Comparison of ENCODE assay signal across 29 mouse cellular contexts in genomic region chr7:4830476-4830875, GRCm38 (mm10). TPM values are rescaled to one million over a fixed set of nuclear protein-coding genes. Genes with fewer than 3 reads are reported as not detected.
A peak's percentile ranks its signal among the peaks of the same experiment; 100 is the strongest.
DNase-seq lines count a peak whose midpoint lies in the region; ATAC-seq and TF ChIP-seq lines count a peak whose summit lies in the region.
"Had no signal": no experiment of that assay in that cellular context is flagged by ENCODE, and none has a peak within 500 bp of the region (broad histone marks: within the 10 kb centered on the region; RNA-seq: fewer than 3 reads in every experiment).

No protein-coding gene starts in this region.

- no peak for TF ChIP-seq EP300 in ES-Bruce4 (IDR thresholded peaks at IDR 0.05; ENCODE audit: insufficient read depth, low read depth, low read length)

- no peak overlapping the region for H3K9ac ChIP-seq in forebrain, embryonic 16.5 days (replicated peaks; ENCODE audit: low read depth, low read length)
- no peak overlapping the region for H3K9ac ChIP-seq in midbrain, embryonic 11.5 days (ENCODE audit: low read length)
- H3K9ac ChIP-seq in midbrain, postnatal 0 days (replicated peaks; ENCODE audit: low read length, poor library complexity, severe bottlenecking): no peak overlapping the region
- H3K9ac ChIP-seq in ES-Bruce4 (ENCODE audit: low read depth, poor library complexity, severe bottlenecking): no peak overlapping the region
- H3K9ac ChIP-seq in heart, embryonic 11.5 days (ENCODE audit: low read depth, low read length): no peak overlapping the region
- H3K9ac ChIP-seq: forebrain, embryonic 12.5 days; heart, embryonic 12.5 days; liver, embryonic 12.5 days; liver, postnatal 0 days had no signal

- peaks cover 10% of the 10 kb centered on the region; the same call in 1 of the 2 replicates for H3K4me1 ChIP-seq in forebrain, embryonic 10.5 days
- H3K4me1 ChIP-seq in forebrain, embryonic 16.5 days (replicated peaks; ENCODE audit: control insufficient read depth, insufficient read depth, low read length): no peaks in the 10 kb centered on the region
- H3K4me1 ChIP-seq in midbrain, embryonic 11.5 days (ENCODE audit: control insufficient read depth, insufficient read depth, low read length): no peaks in the 10 kb centered on the region
- no peaks in the 10 kb centered on the region for H3K4me1 ChIP-seq in midbrain, postnatal 0 days (ENCODE audit: insufficient read depth, low read length)
- H3K4me1 ChIP-seq in ES-Bruce4 (ENCODE audit: control insufficient read depth, insufficient read depth, low read length): peaks cover 3% of the 10 kb centered on the region
- H3K4me1 ChIP-seq in limb, embryonic 10.5 days: no peaks in the 10 kb centered on the region
- no peaks in the 10 kb centered on the region for H3K4me1 ChIP-seq in heart, embryonic 11.5 days (ENCODE audit: control insufficient read depth, insufficient read depth, low read length)
- H3K4me1 ChIP-seq: forebrain, embryonic 12.5 days; heart, embryonic 12.5 days; liver, embryonic 12.5 days had no signal

- H3K4me3 ChIP-seq in forebrain, embryonic 10.5 days: no peak overlapping the region
- no peak overlapping the region for H3K4me3 ChIP-seq in forebrain, embryonic 16.5 days (replicated peaks; ENCODE audit: low read length)
- H3K4me3 ChIP-seq in midbrain, embryonic 11.5 days (ENCODE audit: low read depth, low read length): no peak overlapping the region
- no peak overlapping the region for H3K4me3 ChIP-seq in midbrain, postnatal 0 days (ENCODE audit: low read depth, low read length)
- peak overlapping the region; percentile 11; the same call in 1 of the 2 replicates for H3K4me3 ChIP-seq in ES-Bruce4 (ENCODE audit: low read depth, low read length)
- no peak overlapping the region for H3K4me3 ChIP-seq in limb, embryonic 10.5 days
- no peak overlapping the region for H3K4me3 ChIP-seq in left cerebral cortex, adult 2 months
- H3K4me3 ChIP-seq in heart, embryonic 11.5 days (ENCODE audit: low read depth, low read length): no peak overlapping the region
- H3K4me3 ChIP-seq: erythroblast, embryonic 14.5 days; forebrain, embryonic 12.5 days; heart, embryonic 12.5 days; liver, embryonic 12.5 days had no signal

- intact Hi-C loops in left cerebral cortex, adult 2 months (cut with DNase I): no loop called here

- TF ChIP-seq POLR2A in ES-Bruce4 (IDR thresholded peaks at IDR 0.05; ENCODE audit: insufficient read depth, low read length): no peak

- H3K36me3 ChIP-seq in forebrain, embryonic 10.5 days (replicated peaks): no peaks in the 10 kb centered on the region
- peaks cover 5% of the 10 kb centered on the region; the same call in 1 of the 2 replicates for H3K36me3 ChIP-seq in forebrain, embryonic 16.5 days (ENCODE audit: control insufficient read depth, insufficient read depth)
- H3K36me3 ChIP-seq in midbrain, embryonic 11.5 days (ENCODE audit: control insufficient read depth, insufficient read depth, low read length): no peaks in the 10 kb centered on the region
- H3K36me3 ChIP-seq in midbrain, postnatal 0 days (ENCODE audit: insufficient read depth, low read length): peaks cover 30% of the 10 kb centered on the region
- H3K36me3 ChIP-seq in ES-Bruce4 (ENCODE audit: control insufficient read depth, insufficient read depth, low read length, poor library complexity, severe bottlenecking): no peaks in the 10 kb centered on the region
- no peaks in the 10 kb centered on the region for H3K36me3 ChIP-seq in limb, embryonic 10.5 days
- no peaks in the 10 kb centered on the region for H3K36me3 ChIP-seq in heart, embryonic 11.5 days (ENCODE audit: control insufficient read depth, insufficient read depth, low read length)
- H3K36me3 ChIP-seq: heart, embryonic 12.5 days; liver, embryonic 12.5 days had no signal

- H3K9me3 ChIP-seq in forebrain, embryonic 10.5 days: no peaks in the 10 kb centered on the region
- H3K9me3 ChIP-seq in forebrain, embryonic 16.5 days (ENCODE audit: control insufficient read depth, low read length): no peaks in the 10 kb centered on the region
- no peaks in the 10 kb centered on the region for H3K9me3 ChIP-seq in midbrain, embryonic 11.5 days (ENCODE audit: control insufficient read depth, low read length)
- no peaks in the 10 kb centered on the region for H3K9me3 ChIP-seq in midbrain, postnatal 0 days (ENCODE audit: low read length)
- H3K9me3 ChIP-seq in ES-Bruce4 (replicated peaks; ENCODE audit: control insufficient read depth, insufficient read depth, low read length, poor library complexity, severe bottlenecking): no peaks in the 10 kb centered on the region
- no peaks in the 10 kb centered on the region for H3K9me3 ChIP-seq in limb, embryonic 10.5 days (replicated peaks)
- H3K9me3 ChIP-seq in heart, embryonic 11.5 days (replicated peaks; ENCODE audit: control insufficient read depth, low read length): no peaks in the 10 kb centered on the region
- H3K9me3 ChIP-seq: forebrain, embryonic 12.5 days; heart, embryonic 12.5 days; liver, embryonic 12.5 days had no signal

- no peak for TF ChIP-seq CTCF in midbrain, postnatal 0 days (IDR thresholded peaks at IDR 0.05)
- TF ChIP-seq CTCF in ES-Bruce4 (IDR thresholded peaks at IDR 0.05; ENCODE audit: low read depth, low read length): no peak
- no peak for TF ChIP-seq CTCF in left cerebral cortex, adult 2 months (IDR thresholded peaks at IDR 0.05)

- 8% methylated on average over 12 of the region's 12 CpGs for WGBS in forebrain, embryonic 10.5 days
- WGBS in forebrain, embryonic 16.5 days: 12% methylated on average over 12 of the region's 12 CpGs
- WGBS in midbrain, embryonic 11.5 days: 11% methylated on average over 12 of the region's 12 CpGs
- WGBS in midbrain, postnatal 0 days: 11% methylated on average over 12 of the region's 12 CpGs
- WGBS in limb, embryonic 10.5 days: 4% methylated on average over 12 of the region's 12 CpGs
- WGBS in heart, embryonic 11.5 days (ENCODE audit: insufficient replicate concordance): 5% methylated on average over 12 of the region's 12 CpGs

- no peak for ATAC-seq in forebrain, embryonic 16.5 days
- ATAC-seq in midbrain, embryonic 11.5 days (ENCODE audit: low FRiP score): peak; percentile 45; the same call in 1 of the 2 replicates
- ATAC-seq in midbrain, postnatal 0 days (ENCODE audit: low FRiP score): no peak
- ATAC-seq in heart, embryonic 11.5 days (replicated peaks; ENCODE audit: insufficient number of reproducible peaks, low FRiP score, low TSS enrichment): no peak
- ATAC-seq: liver, embryonic 12.5 days; liver, postnatal 0 days; lung, postnatal 0 days; midbrain, embryonic 16.5 days had no signal

- DNase-seq in forebrain, embryonic 10.5 days (ENCODE audit: extremely low spot score, low spot score): peak; percentile 29
- peak; percentile 81 for DNase-seq in midbrain, embryonic 11.5 days (ENCODE audit: low spot score, missing footprints)
- DNase-seq in midbrain, postnatal 0 days (ENCODE audit: low spot score): no peak
- DNase-seq in limb, embryonic 10.5 days (ENCODE audit: low spot score): peak; percentile 72
- no peak for DNase-seq in left cerebral cortex, adult 2 months (ENCODE audit: extremely low spot score in 1 of 2, low spot score in 2 of 2)
- DNase-seq: adrenal gland, postnatal 25 days; cerebellum, adult 11-12 months; cerebellum, postnatal 10 days; gastrocnemius, postnatal 10 days; kidney, adult 11 months; kidney, postnatal 14 days; layer of hippocampus, adult 9-11 months; liver, postnatal 0 days; right cerebral cortex, postnatal 4 days; thymus, adult 2 months; thymus, postnatal 36 days had no signal

- no peak overlapping the region for H3K4me2 ChIP-seq in forebrain, embryonic 16.5 days (ENCODE audit: low read length)
- no peak overlapping the region for H3K4me2 ChIP-seq in midbrain, embryonic 11.5 days
- H3K4me2 ChIP-seq in midbrain, postnatal 0 days (ENCODE audit: low read depth, low read length, poor library complexity, severe bottlenecking): no peak overlapping the region
- H3K4me2 ChIP-seq in heart, embryonic 11.5 days: no peak overlapping the region
- H3K4me2 ChIP-seq: forebrain, embryonic 12.5 days; heart, embryonic 12.5 days; liver, embryonic 12.5 days had no signal

- H3K27ac ChIP-seq in forebrain, embryonic 10.5 days: no peak overlapping the region
- no peak overlapping the region for H3K27ac ChIP-seq in forebrain, embryonic 16.5 days (ENCODE audit: low read length)
- no peak overlapping the region for H3K27ac ChIP-seq in midbrain, embryonic 11.5 days (ENCODE audit: low read depth, low read length)
- no peak overlapping the region for H3K27ac ChIP-seq in midbrain, postnatal 0 days (ENCODE audit: low read depth, low read length)
- no peak overlapping the region for H3K27ac ChIP-seq in ES-Bruce4 (ENCODE audit: insufficient read depth, low read length)
- no peak overlapping the region for H3K27ac ChIP-seq in limb, embryonic 10.5 days
- H3K27ac ChIP-seq in left cerebral cortex, adult 2 months: no peak overlapping the region
- no peak overlapping the region for H3K27ac ChIP-seq in heart, embryonic 11.5 days (ENCODE audit: low read depth, low read length)
- H3K27ac ChIP-seq: forebrain, embryonic 12.5 days; liver, embryonic 12.5 days; macrophage had no signal

- peaks cover 51% of the 10 kb centered on the region for H3K27me3 ChIP-seq in forebrain, embryonic 10.5 days (ENCODE audit: poor library complexity, severe bottlenecking)
- H3K27me3 ChIP-seq in forebrain, embryonic 16.5 days (replicated peaks; ENCODE audit: control insufficient read depth, insufficient read depth, low read length): no peaks in the 10 kb centered on the region
- H3K27me3 ChIP-seq in midbrain, embryonic 11.5 days (ENCODE audit: control insufficient read depth, insufficient read depth, low read length): peaks cover 5% of the 10 kb centered on the region; the same call in 1 of the 2 replicates
- no peaks in the 10 kb centered on the region for H3K27me3 ChIP-seq in midbrain, postnatal 0 days (ENCODE audit: insufficient read depth, low read length)
- H3K27me3 ChIP-seq in ES-Bruce4 (ENCODE audit: control insufficient read depth, insufficient read depth, low read length, poor library complexity, severe bottlenecking): no peaks in the 10 kb centered on the region
- peaks cover 56% of the 10 kb centered on the region for H3K27me3 ChIP-seq in limb, embryonic 10.5 days (ENCODE audit: low read depth, poor library complexity, severe bottlenecking)
- peaks cover 47% of the 10 kb centered on the region for H3K27me3 ChIP-seq in heart, embryonic 11.5 days (ENCODE audit: control insufficient read depth, insufficient read depth, low read length)

RNA-seq across cellular contexts. Expression of gene Shisa7, which starts 14.0 kb away (rescaled TPM):
- polyA plus RNA-seq in forebrain, embryonic 10.5 days (2016; fragmentation: Nextera tagmentation; extraction: Ambion mirVana): 0.47 and 0.79 TPM in 2 replicates
- polyA plus RNA-seq in forebrain, embryonic 16.5 days (2015; fragmentation: Nextera tagmentation; extraction: Ambion mirVana): 8.7 and 13.2 TPM in 2 replicates
- 1.9 and 2.4 TPM in 2 replicates for polyA plus RNA-seq in midbrain, embryonic 11.5 days (2014; fragmentation: Nextera tagmentation; extraction: Ambion mirVana)
- 51.4 and 68.5 TPM in 2 replicates for total RNA-seq in midbrain, postnatal 0 days (2014; rRNA removed)
- polyA plus RNA-seq in midbrain, postnatal 0 days (2015; fragmentation: Nextera tagmentation; extraction: Ambion mirVana): 9.3 and 10.1 TPM in 2 replicates
- polyA plus RNA-seq in ES-Bruce4 (2011; ENCODE audit: insufficient read depth, insufficient read length, low read depth, missing spikeins): 3.8 and 5.3 TPM in 2 replicates
- 0.16 and 0.18 TPM in 2 replicates for polyA plus RNA-seq in limb, embryonic 10.5 days (2016; fragmentation: Nextera tagmentation; extraction: Ambion mirVana)
- total RNA-seq in left cerebral cortex, adult 2 months (2021): 100 to 1,000 TPM; 134 to 138 TPM
- 0.09 TPM in 1 of 2 replicates, not detected in the other for polyA plus RNA-seq in heart, embryonic 11.5 days (2014; fragmentation: Nextera tagmentation; extraction: Ambion mirVana)
- total RNA-seq: granulocyte monocyte progenitor cell, adult 5-6 weeks; neutrophil, adult 5-6 weeks had no signal
- polyA plus RNA-seq: erythroblast, embryonic 14.5 days; heart, embryonic 12.5 days; heart, postnatal 0 days; liver, embryonic 12.5 days; liver, postnatal 0 days; macrophage had no signal

RNA-seq across cellular contexts. Expression of gene Ube2s, which starts 18.1 kb away (rescaled TPM):
- polyA plus RNA-seq in forebrain, embryonic 10.5 days (2016; fragmentation: Nextera tagmentation; extraction: Ambion mirVana): 399 and 408 TPM in 2 replicates
- 291 and 311 TPM in 2 replicates for polyA plus RNA-seq in forebrain, embryonic 16.5 days (2015; fragmentation: Nextera tagmentation; extraction: Ambion mirVana)
- 392 and 412 TPM in 2 replicates for polyA plus RNA-seq in midbrain, embryonic 11.5 days (2014; fragmentation: Nextera tagmentation; extraction: Ambion mirVana)
- total RNA-seq in midbrain, postnatal 0 days (2014; rRNA removed): 264 and 276 TPM in 2 replicates
- 207 and 210 TPM in 2 replicates for polyA plus RNA-seq in midbrain, postnatal 0 days (2015; fragmentation: Nextera tagmentation; extraction: Ambion mirVana)
- polyA plus RNA-seq in ES-Bruce4 (2011; ENCODE audit: insufficient read depth, insufficient read length, low read depth, missing spikeins): 474 and 498 TPM in 2 replicates
- 500 and 550 TPM in 2 replicates for polyA plus RNA-seq in limb, embryonic 10.5 days (2016; fragmentation: Nextera tagmentation; extraction: Ambion mirVana)
- total RNA-seq in left cerebral cortex, adult 2 months (2021): 100 to 1,000 TPM; 104 to 117 TPM
- 317 and 378 TPM in 2 replicates for polyA plus RNA-seq in heart, embryonic 11.5 days (2014; fragmentation: Nextera tagmentation; extraction: Ambion mirVana)

RNA-seq across cellular contexts. Expression of gene Rpl28, which starts 37.8 kb away (rescaled TPM):
- 374 and 397 TPM in 2 replicates for polyA plus RNA-seq in forebrain, embryonic 10.5 days (2016; fragmentation: Nextera tagmentation; extraction: Ambion mirVana)
- 173 and 179 TPM in 2 replicates for polyA plus RNA-seq in forebrain, embryonic 16.5 days (2015; fragmentation: Nextera tagmentation; extraction: Ambion mirVana)
- 203 and 211 TPM in 2 replicates for polyA plus RNA-seq in midbrain, embryonic 11.5 days (2014; fragmentation: Nextera tagmentation; extraction: Ambion mirVana)
- 131 and 177 TPM in 2 replicates for total RNA-seq in midbrain, postnatal 0 days (2014; rRNA removed)
- polyA plus RNA-seq in midbrain, postnatal 0 days (2015; fragmentation: Nextera tagmentation; extraction: Ambion mirVana): 289 TPM in 2 replicates
- polyA plus RNA-seq in ES-Bruce4 (2011; ENCODE audit: insufficient read depth, insufficient read length, low read depth, missing spikeins): 969 and 977 TPM in 2 replicates
- 396 and 427 TPM in 2 replicates for polyA plus RNA-seq in limb, embryonic 10.5 days (2016; fragmentation: Nextera tagmentation; extraction: Ambion mirVana)
- total RNA-seq in left cerebral cortex, adult 2 months (2021): 100 to 1,000 TPM; 421 to 437 TPM
- polyA plus RNA-seq in heart, embryonic 11.5 days (2014; fragmentation: Nextera tagmentation; extraction: Ambion mirVana): 143 and 156 TPM in 2 replicates

RNA-seq across cellular contexts. Expression of gene Isoc2b, which starts 39.6 kb away (rescaled TPM):
- polyA plus RNA-seq in forebrain, embryonic 10.5 days (2016; fragmentation: Nextera tagmentation; extraction: Ambion mirVana): 2.6 and 2.9 TPM in 2 replicates
- polyA plus RNA-seq in forebrain, embryonic 16.5 days (2015; fragmentation: Nextera tagmentation; extraction: Ambion mirVana): 3.2 and 4.3 TPM in 2 replicates
- 2.6 and 4.6 TPM in 2 replicates for polyA plus RNA-seq in midbrain, embryonic 11.5 days (2014; fragmentation: Nextera tagmentation; extraction: Ambion mirVana)
- total RNA-seq in midbrain, postnatal 0 days (2014; rRNA removed): 1.0 and 2.0 TPM in 2 replicates
- polyA plus RNA-seq in midbrain, postnatal 0 days (2015; fragmentation: Nextera tagmentation; extraction: Ambion mirVana): 3.7 and 5.8 TPM in 2 replicates
- 3.8 and 4.2 TPM in 2 replicates for polyA plus RNA-seq in ES-Bruce4 (2011; ENCODE audit: insufficient read depth, insufficient read length, low read depth, missing spikeins)
- polyA plus RNA-seq in limb, embryonic 10.5 days (2016; fragmentation: Nextera tagmentation; extraction: Ambion mirVana): 2.6 and 3.1 TPM in 2 replicates
- total RNA-seq in left cerebral cortex, adult 2 months (2021): 1 to 10 TPM; 6.9 to 9.3 TPM
- 2.9 and 3.3 TPM in 2 replicates for polyA plus RNA-seq in heart, embryonic 11.5 days (2014; fragmentation: Nextera tagmentation; extraction: Ambion mirVana)
- polyA plus RNA-seq: erythroblast, embryonic 14.5 days had no signal

RNA-seq across cellular contexts. Expression of gene Tmem238, which starts 41.0 kb away (rescaled TPM):
- 3.9 and 4.4 TPM in 2 replicates for polyA plus RNA-seq in forebrain, embryonic 10.5 days (2016; fragmentation: Nextera tagmentation; extraction: Ambion mirVana)
- polyA plus RNA-seq in forebrain, embryonic 16.5 days (2015; fragmentation: Nextera tagmentation; extraction: Ambion mirVana): 3.3 and 4.1 TPM in 2 replicates
- polyA plus RNA-seq in midbrain, embryonic 11.5 days (2014; fragmentation: Nextera tagmentation; extraction: Ambion mirVana): 1.3 and 1.4 TPM in 2 replicates
- total RNA-seq in midbrain, postnatal 0 days (2014; rRNA removed): 14.6 and 16.6 TPM in 2 replicates
- polyA plus RNA-seq in midbrain, postnatal 0 days (2015; fragmentation: Nextera tagmentation; extraction: Ambion mirVana): 16.0 and 18.2 TPM in 2 replicates
- 2.6 and 6.8 TPM in 2 replicates for polyA plus RNA-seq in ES-Bruce4 (2011; ENCODE audit: insufficient read depth, insufficient read length, low read depth, missing spikeins)
- polyA plus RNA-seq in limb, embryonic 10.5 days (2016; fragmentation: Nextera tagmentation; extraction: Ambion mirVana): 4.8 and 5.8 TPM in 2 replicates
- total RNA-seq in left cerebral cortex, adult 2 months (2021): 1 to 10 TPM; 2.5 to 4.0 TPM
- 2.2 and 2.4 TPM in 2 replicates for polyA plus RNA-seq in heart, embryonic 11.5 days (2014; fragmentation: Nextera tagmentation; extraction: Ambion mirVana)

Comparison
In these comparisons a context has a peak if more than half of its experiments do, and no peak if none do; other contexts are left out.
1. DNase-seq: peak in forebrain, embryonic 10.5 days (single experiment), midbrain, embryonic 11.5 days (single experiment) and limb, embryonic 10.5 days (single experiment); none in midbrain, postnatal 0 days (single experiment) and left cerebral cortex, adult 2 months (0 of 2).